Mouse (Mus musculus) midbrain, embryonic 14.5 days (tissue): ENCODE measurements around the gene Thtpa. TPM values are rescaled to one million over a fixed set of nuclear protein-coding genes. Genes with fewer than 3 reads are reported as not detected.

Experiments
- ATAC-seq: fragments of 200-750 bp; cut with Nextera tagmentation; 2 replicates; pipeline ENCODE4 v1.8.0; 2017; ENCODE audit warnings: moderate number of reproducible peaks, moderate library complexity; ENCODE audit not compliant: low FRiP score, low TSS enrichment
- DNase-seq: peaks from one replicate; pipeline ENCODE4 v3.0.0-alpha.2; 2015
- H3K27ac ChIP-seq: fragments of 300-500 bp; sonication (generic); replicated peaks from 2 replicates; pipeline ENCODE4 v1.5.1; 2014; ENCODE audit warnings: mild to moderate bottlenecking, low read depth, low read length, moderate library complexity
- H3K27me3 ChIP-seq: fragments of 300-500 bp; sonication (generic); 2 replicates; pipeline ENCODE4 v1.6.1; 2014; ENCODE audit warnings: low read length, control low read depth, mixed read lengths; ENCODE audit not compliant: control insufficient read depth, insufficient read depth
- H3K36me3 ChIP-seq: fragments of 300-500 bp; sonication (generic); 2 replicates; pipeline ENCODE4 v1.6.1; 2014; ENCODE audit warnings: low read length, control low read depth; ENCODE audit not compliant: control insufficient read depth, insufficient read depth
- H3K4me1 ChIP-seq: fragments of 300-500 bp; sonication (generic); 2 replicates; pipeline ENCODE4 v1.6.1; 2014; ENCODE audit warnings: mild to moderate bottlenecking, antibody characterized with exemption, low read length, control low read depth; ENCODE audit not compliant: control insufficient read depth, insufficient read depth
- H3K4me2 ChIP-seq: fragments of 300-500 bp; sonication (generic); 2 replicates; pipeline ENCODE4 v1.6.1; 2014; ENCODE audit warnings: mild to moderate bottlenecking, low read length, moderate library complexity
- H3K4me3 ChIP-seq: fragments of 300-500 bp; sonication (generic); replicated peaks from 2 replicates; pipeline ENCODE4 v1.5.1; 2014; ENCODE audit warnings: low read depth, low read length
- H3K9ac ChIP-seq: fragments of 300-500 bp; sonication (generic); replicated peaks from 2 replicates; pipeline ENCODE4 v1.6.1; 2014; ENCODE audit warnings: mild to moderate bottlenecking, low read length, moderate library complexity
- H3K9me3 ChIP-seq: fragments of 300-500 bp; sonication (generic); 2 replicates; pipeline ENCODE4 v1.6.1; 2016; ENCODE audit warnings: low read length, control low read depth, mixed read lengths; ENCODE audit not compliant: control insufficient read depth
- WGBS: fragments of 180-500 bp; shearing (Covaris S2); extraction: QIAGEN DNeasy Blood & Tissue Kit; methylation state at CpG from one replicate; pipeline ENCODE4 v1.1.7; 2014; 5-methylcytosine and 5-hydroxymethylcytosine counted together
- polyA plus RNA-seq: library from polyadenylated mRNA; unstranded; fragments of >200 nt; fragmentation: Nextera tagmentation; extraction: Ambion mirVana; gene quantifications from 2 replicates; pipeline ENCODE4 v1.2.1, GENCODE M21; 2014

Thtpa gene
- polyA plus RNA-seq, 1 experiment from 2014 or later = 33.7 TPM

GRCm38 (mm10) chr14:55105836-55106809 lies 11.5 kb downstream of the Thtpa start, which contains the start of gene Ap1g2:
TSS of gene Ap1g2 (minus strand) at chr14:55106593.
- H3K9ac ChIP-seq = peak within 1 kb of the TSS; percentile 65
- H3K36me3 ChIP-seq = peaks cover 7% of the 10 kb centered on the region; the same call in 1 of the 2 replicates
- H3K9me3 ChIP-seq = no peaks in the 10 kb centered on the region
- peaks cover 36% of the 10 kb centered on the region for H3K4me1 ChIP-seq
- DNase-seq (peak; percentile 92), ATAC-seq (peak; percentile 66)
- H3K4me2 ChIP-seq = peak within 1 kb of the TSS; percentile 89
- H3K27me3 ChIP-seq = no peaks in the 10 kb centered on the region
- H3K4me3 ChIP-seq = peak within 1 kb of the TSS; percentile 41
- peak within 1 kb of the TSS; percentile 55 for H3K27ac ChIP-seq
- under 1% methylated on average over 39 of the region's 39 CpGs for WGBS

- Histone ChIP-seq H3K4me1 (peaks cover 43% of the 10 kb centered on the region), H3K27me3 (no peaks in the 10 kb centered on the region), H3K9ac (no peak overlapping the region), H3K4me3 (no peak overlapping the region), H3K9me3 (no peaks in the 10 kb centered on the region), H3K27ac (0 out of 2 replicates have a peak overlapping the region, but pooled peaks have one; percentile 26), H3K4me2 (no peak overlapping the region), H3K36me3 (peaks cover 7% of the 10 kb centered on the region; the same call in 1 of the 2 replicates)
- 59% methylated on average over 8 of the region's 8 CpGs for WGBS
- ATAC-seq (no peak), DNase-seq (no peak)
Measured at GRCm38 (mm10) chr14:55106990-55107389, 12.4 kb downstream of the Thtpa start.

- peak overlapping the region; percentile 79 for H3K27ac ChIP-seq
- H3K36me3 ChIP-seq = peaks cover 12% of the 10 kb centered on the region
- H3K9me3 ChIP-seq = no peaks in the 10 kb centered on the region
- no peak overlapping the region for H3K4me3 ChIP-seq
- H3K9ac ChIP-seq = peak overlapping the region; percentile 34
- DNase-seq (peak; percentile 82), ATAC-seq (peak; percentile 66)
- peaks cover 5% of the 10 kb centered on the region; the same call in 1 of the 2 replicates for H3K27me3 ChIP-seq
- WGBS = 28% methylated on average over 9 of the region's 9 CpGs
- peak overlapping the region; percentile 27 for H3K4me2 ChIP-seq
- peaks cover 49% of the 10 kb centered on the region for H3K4me1 ChIP-seq
Measured at GRCm38 (mm10) chr14:55108202-55108870, 13.8 kb downstream of the Thtpa start.

- peaks cover 17% of the 10 kb centered on the region for H3K36me3 ChIP-seq
- H3K4me2 ChIP-seq = peak overlapping the region; percentile 27
- peaks cover 11% of the 10 kb centered on the region; the same call in 1 of the 2 replicates for H3K27me3 ChIP-seq
- DNase-seq = peak; percentile 49
- no peaks in the 10 kb centered on the region for H3K9me3 ChIP-seq
- no peak overlapping the region for H3K4me3 ChIP-seq
- peak overlapping the region; percentile 31; the same call in 1 of the 2 replicates for H3K9ac ChIP-seq
- H3K4me1 ChIP-seq = peaks cover 58% of the 10 kb centered on the region
- ATAC-seq = no peak
- WGBS = 7% methylated on average over 21 of the region's 21 CpGs
- H3K27ac ChIP-seq = peak overlapping the region; percentile 79
Measured at GRCm38 (mm10) chr14:55109048-55109873, 14.7 kb downstream of the Thtpa start.

- 39% methylated on average over 9 of the region's 9 CpGs for WGBS
- Histone ChIP-seq H3K36me3 (peaks cover 17% of the 10 kb centered on the region), H3K9ac (no peak overlapping the region; the same call in 1 of the 2 replicates), H3K4me1 (peaks cover 58% of the 10 kb centered on the region), H3K4me3 (no peak overlapping the region), H3K9me3 (no peaks in the 10 kb centered on the region), H3K27ac (peak overlapping the region; percentile 79; the same call in 1 of the 2 replicates), H3K4me2 (no peak overlapping the region), H3K27me3 (peaks cover 11% of the 10 kb centered on the region; the same call in 1 of the 2 replicates)
- DNase-seq (no peak), ATAC-seq (no peak)
Measured at GRCm38 (mm10) chr14:55110076-55110475, 15.5 kb downstream of the Thtpa start.

- Histone ChIP-seq H3K4me3 (no peak overlapping the region), H3K4me1 (peaks cover 50% of the 10 kb centered on the region), H3K27ac (no peak overlapping the region), H3K4me2 (peak overlapping the region; percentile 16), H3K9ac (no peak overlapping the region), H3K9me3 (no peaks in the 10 kb centered on the region), H3K36me3 (peaks cover 17% of the 10 kb centered on the region), H3K27me3 (peaks cover 11% of the 10 kb centered on the region; the same call in 1 of the 2 replicates)
- DNase-seq (peak; percentile 62), ATAC-seq (no peak)
- WGBS = 65% methylated on average over 2 of the region's 2 CpGs
Measured at GRCm38 (mm10) chr14:55111720-55112119, 17.1 kb downstream of the Thtpa start.

GRCm38 (mm10) chr14:55113351-55113974 lies 18.9 kb downstream of the Thtpa start:
- DNase-seq = no peak
- WGBS = 70% methylated on average over 51 of the region's 51 CpGs

More at GRCm38 (mm10) chr14:55113351-55113974, 18.9 kb downstream of the Thtpa start:
- no peak for ATAC-seq
- Histone ChIP-seq H3K9ac (no peak overlapping the region; the same call in 1 of the 2 replicates), H3K9me3 (no peaks in the 10 kb centered on the region), H3K4me2 (peak overlapping the region; percentile 89), H3K4me3 (peak overlapping the region; percentile 75), H3K27ac (no peak overlapping the region), H3K27me3 (peaks cover 11% of the 10 kb centered on the region; the same call in 1 of the 2 replicates), H3K4me1 (peaks cover 52% of the 10 kb centered on the region), H3K36me3 (peaks cover 17% of the 10 kb centered on the region)
